In the genomic region with DNA sequence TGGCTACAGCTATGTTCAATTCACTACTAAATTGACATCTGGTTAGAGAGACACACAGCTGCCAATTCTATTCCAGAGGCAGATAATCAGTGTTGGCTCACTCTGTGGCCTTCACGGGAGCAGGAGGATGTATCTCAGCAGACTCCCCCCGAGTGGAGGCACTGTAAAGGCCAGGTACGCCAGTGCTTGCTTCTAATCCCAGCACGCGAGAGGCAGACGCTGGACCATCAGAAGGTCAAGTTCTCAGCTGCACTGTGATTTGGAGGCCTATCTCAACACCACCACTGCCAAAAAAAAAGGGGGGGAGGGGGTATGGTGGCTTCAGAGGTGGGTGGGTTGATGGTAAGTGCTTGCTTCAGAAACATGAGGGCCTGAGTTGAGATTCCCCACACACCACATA, we compare ENCODE assay signal across 18 mouse cellular contexts.
"Had no signal": no experiment of that assay in that cellular context is flagged by ENCODE, and none has a peak within 500 bp of the region (broad histone marks: within the 10 kb centered on the region; RNA-seq: fewer than 3 reads in every experiment).

No protein-coding gene starts in this region.

- H3K36me3 ChIP-seq: liver, embryonic 13.5 days; midbrain, embryonic 12.5 days; midbrain, embryonic 15.5 days; neural tube, embryonic 12.5 days; neural tube, embryonic 15.5 days had no signal

- H3K4me3 ChIP-seq: liver, embryonic 13.5 days; midbrain, embryonic 12.5 days; midbrain, embryonic 15.5 days; neural tube, embryonic 12.5 days; neural tube, embryonic 15.5 days had no signal

- H3K27me3 ChIP-seq: liver, embryonic 13.5 days; midbrain, embryonic 15.5 days; neural tube, embryonic 12.5 days; neural tube, embryonic 15.5 days had no signal

- H3K4me1 ChIP-seq: liver, embryonic 13.5 days had no signal

- H3K4me2 ChIP-seq: liver, embryonic 13.5 days; midbrain, embryonic 12.5 days; midbrain, embryonic 15.5 days; neural tube, embryonic 12.5 days; neural tube, embryonic 15.5 days had no signal

- H3K9me3 ChIP-seq: liver, embryonic 13.5 days; midbrain, embryonic 12.5 days; midbrain, embryonic 15.5 days; neural tube, embryonic 12.5 days; neural tube, embryonic 15.5 days had no signal

- DNase-seq: kidney, postnatal 14 days; kidney, postnatal 4 days; left cerebral cortex, postnatal 4 days; liver, embryonic 13.5 days; lung, adult 2 months; lung, postnatal 14 days; right cerebral cortex, adult 18-20 months; right cerebral cortex, postnatal 14 days; right cerebral cortex, postnatal 4 days; thymus, adult 2 months; thymus, postnatal 14 days; thymus, postnatal 4 days had no signal

- H3K9ac ChIP-seq: liver, embryonic 13.5 days; midbrain, embryonic 12.5 days; midbrain, embryonic 15.5 days; neural tube, embryonic 12.5 days; neural tube, embryonic 15.5 days had no signal

- H3K27ac ChIP-seq: liver, embryonic 13.5 days; macrophage; midbrain, embryonic 12.5 days; midbrain, embryonic 15.5 days; neural tube, embryonic 12.5 days; neural tube, embryonic 15.5 days; stomach, postnatal 0 days had no signal

- ATAC-seq: midbrain, embryonic 15.5 days had no signal
